Mouse (Mus musculus): ENCODE results near the gene Eed. TPM values are rescaled to one million over a fixed set of nuclear protein-coding genes. Genes with fewer than 3 reads are reported as not detected.

The Eed gene
- total RNA-seq (2023): 120 to 147 TPM (median 122 TPM) in 4 replicates

GRCm38 (mm10) chr7:89980485-89981422, at the start of gene Eed:
Gene Eed (minus strand): TSS chr7:89980983.

GRCm38 (mm10) chr7:89940571-89941463, 40.0 kb downstream of the Eed start, which contains the start of gene Hikeshi:
Gene Hikeshi (minus strand): TSS chr7:89941204.

Other genes with a start within 250 kb of the Eed start
- not detected in 4 replicates for gene Ccdc81, start 77.4 kb downstream of the Eed start, total RNA-seq (2023)
- 36.4 to 53.9 TPM (median 47.5 TPM) in 4 replicates for gene Hikeshi, start 39.8 kb downstream of the Eed start, total RNA-seq (2023)
- gene Picalm, start 149.2 kb upstream of the Eed start, total RNA-seq (2023): 195 to 219 TPM (median 210 TPM) in 4 replicates